Mouse (Mus musculus) liver, embryonic 12.5 days (tissue): ENCODE results near the gene Vmn1r24. TPM values are rescaled to one million over a fixed set of nuclear protein-coding genes. Genes with fewer than 3 reads are reported as not detected.
"Not testable (repeated sequence)": the region's sequence is repeated elsewhere in the genome, so short reads cannot be mapped to it uniquely, and the experiment has no call there.

Experiments used
- ATAC-seq: fragments of 200-750 bp; cut with Nextera tagmentation; 2 replicates; pipeline ENCODE4 v1.8.0; 2017; ENCODE audit warnings: moderate number of reproducible peaks, mild to moderate bottlenecking, moderate library complexity
- H3K27ac ChIP-seq: fragments of 300-500 bp; sonication (generic); 2 replicates; pipeline ENCODE4 v1.5.1; 2016; ENCODE audit warnings: mild to moderate bottlenecking
- H3K27me3 ChIP-seq: fragments of 300-500 bp; sonication (generic); replicated peaks from 2 replicates; pipeline ENCODE4 v1.6.1; 2016; ENCODE audit warnings: mild to moderate bottlenecking, moderate library complexity
- H3K36me3 ChIP-seq: fragments of 300-500 bp; sonication (generic); 2 replicates; pipeline ENCODE4 v1.6.1; 2016; ENCODE audit warnings: mild to moderate bottlenecking, moderate library complexity
- H3K4me1 ChIP-seq: fragments of 300-500 bp; sonication (generic); 2 replicates; pipeline ENCODE4 v1.6.1; 2016
- H3K4me2 ChIP-seq: fragments of 300-500 bp; sonication (generic); 2 replicates; pipeline ENCODE4 v1.6.1; 2016; ENCODE audit warnings: mild to moderate bottlenecking, moderate library complexity
- H3K4me3 ChIP-seq: fragments of 300-500 bp; sonication (generic); 2 replicates; pipeline ENCODE4 v1.5.1; 2016; ENCODE audit warnings: mild to moderate bottlenecking, moderate library complexity
- H3K9ac ChIP-seq: fragments of 300-500 bp; sonication (generic); 2 replicates; pipeline ENCODE4 v1.6.1; 2016; ENCODE audit warnings: mild to moderate bottlenecking, moderate library complexity
- H3K9me3 ChIP-seq: fragments of 300-500 bp; sonication (generic); replicated peaks from 2 replicates; pipeline ENCODE4 v1.6.1; 2016; ENCODE audit warnings: mild to moderate bottlenecking, moderate library complexity
- WGBS: fragments of 180-500 bp; shearing (Covaris S2); methylation state at CpG from one replicate; pipeline ENCODE4 v1.1.7; 2016; ENCODE audit not compliant: insufficient replicate concordance; 5-methylcytosine and 5-hydroxymethylcytosine counted together
- polyA plus RNA-seq: library from polyadenylated mRNA; unstranded; fragments of >200 nt; fragmentation: Nextera tagmentation; extraction: Ambion mirVana; gene quantifications from 2 replicates; pipeline ENCODE4 v1.2.1, GENCODE M21; 2016

Vmn1r24 gene
- polyA plus RNA-seq, result not detected in 2 replicates

GRCm38 (mm10) chr6:57961403-57961802 lies at the start of gene Vmn1r24:
TSS of gene Vmn1r24 (minus strand) at chr6:57961503.
- H3K36me3 ChIP-seq, H3K9me3 ChIP-seq, H3K4me2 ChIP-seq, H3K27me3 ChIP-seq, H3K4me3 ChIP-seq, H3K4me1 ChIP-seq, H3K9ac ChIP-seq, H3K27ac ChIP-seq, ATAC-seq: not testable (repeated sequence)
- WGBS, result 47% methylated on average over 1 of the region's 1 CpGs

GRCm38 (mm10) chr6:57980710-57981109 lies 19.4 kb upstream of the Vmn1r24 start, which contains the start of gene Vmn1r25:
TSS of gene Vmn1r25 (minus strand) at chr6:57980810.
- no peak within 1 kb of the TSS for H3K4me2 ChIP-seq
- H3K4me3 ChIP-seq, result no peak within 1 kb of the TSS
- no peaks in the 10 kb centered on the region for H3K27me3 ChIP-seq
- no peaks in the 10 kb centered on the region for H3K36me3 ChIP-seq
- no peak within 1 kb of the TSS for H3K9ac ChIP-seq
- 44% methylated on average over 3 of the region's 3 CpGs for WGBS
- no peaks in the 10 kb centered on the region for H3K4me1 ChIP-seq
- H3K9me3 ChIP-seq, result no peaks in the 10 kb centered on the region
- no peak for ATAC-seq
- H3K27ac ChIP-seq, result no peak within 1 kb of the TSS

GRCm38 (mm10) chr6:57926738-57927137 lies 34.6 kb downstream of the Vmn1r24 start, which contains the start of gene Vmn1r23:
TSS of gene Vmn1r23 (minus strand) at chr6:57926838.
- H3K27me3 ChIP-seq, result no peaks in the 10 kb centered on the region
- ATAC-seq, result no peak
- H3K36me3 ChIP-seq, result no peaks in the 10 kb centered on the region
- no peaks in the 10 kb centered on the region for H3K4me1 ChIP-seq
- H3K4me3 ChIP-seq, result no peak within 1 kb of the TSS
- H3K9ac ChIP-seq, result no peak within 1 kb of the TSS
- WGBS, result 80% methylated on average over 1 of the region's 1 CpGs
- no peak within 1 kb of the TSS for H3K27ac ChIP-seq
- H3K9me3 ChIP-seq, result no peaks in the 10 kb centered on the region
- H3K4me2 ChIP-seq, result no peak within 1 kb of the TSS

GRCm38 (mm10) chr6:57907928-57908327 lies 53.4 kb downstream of the Vmn1r24 start, which contains the start of gene Vmn1r22:
TSS of gene Vmn1r22 (minus strand) at chr6:57908028.
- Histone ChIP-seq H3K9me3 (no peaks in the 10 kb centered on the region), H3K4me1 (no peaks in the 10 kb centered on the region), H3K27me3 (no peaks in the 10 kb centered on the region), H3K9ac (no peak within 1 kb of the TSS), H3K27ac (no peak within 1 kb of the TSS), H3K4me3 (no peak within 1 kb of the TSS), H3K36me3 (no peaks in the 10 kb centered on the region), H3K4me2 (no peak within 1 kb of the TSS)
- ATAC-seq, result no peak
- WGBS, result 58% methylated on average over 1 of the region's 1 CpGs

Other genes with a start within 250 kb of the Vmn1r24 start
- gene Vopp1, start 136.3 kb downstream of the Vmn1r24 start, polyA plus RNA-seq, result 41.1 and 44.4 TPM in 2 replicates
- gene Vmn1r21, start 111.2 kb downstream of the Vmn1r24 start, polyA plus RNA-seq, result not detected in 2 replicates
- not detected in 2 replicates for gene Vmn1r22, start 53.5 kb downstream of the Vmn1r24 start, polyA plus RNA-seq
- not detected in 2 replicates for gene Vmn1r23, start 34.7 kb downstream of the Vmn1r24 start, polyA plus RNA-seq
- not detected in 2 replicates for gene Vmn1r25, start 19.3 kb upstream of the Vmn1r24 start, polyA plus RNA-seq
- gene Vmn1r26, start 53.7 kb upstream of the Vmn1r24 start, polyA plus RNA-seq, result not detected in 2 replicates